Mouse (Mus musculus) heart, postnatal 25 days (tissue): Measurements from ENCODE around the gene 3100002H09Rik. TPM values are rescaled to one million over a fixed set of nuclear protein-coding genes. Genes with fewer than 3 reads are reported as not detected.

Experiments used
- DNase-seq: peaks from one replicate; pipeline ENCODE4 v3.0.0; 2022; ENCODE audit warnings: low spot score
- intact Hi-C: fragments of 180-260 bp; cut with DNase I; formaldehyde crosslinking; loops from one replicate; pipeline ENCODE4 v1.15.1; 2025
- total RNA-seq, 2 experiments: library from RNA; stranded (reverse); gene quantifications; 2 replicates each; pipeline ENCODE4 v1.2.3; 2021

Gene 3100002H09Rik
- not detected for total RNA-seq

- no peak for DNase-seq
- intact Hi-C loops: no loop called here
Observed at GRCm38 (mm10) chr4:124610703-124611102, at the start of gene 3100002H09Rik. Gene 3100002H09Rik (minus strand): TSS chr4:124610803.

GRCm38 (mm10) chr4:124659251-124660217, 48.9 kb upstream of the 3100002H09Rik start:
- intact Hi-C loops: loop anchor here (5.0 kb wide), 3 partner anchors 432 to 702 kb away; no protein-coding TSS in a partner anchor
- no peak for DNase-seq

GRCm38 (mm10) chr4:124658412-124658851, 47.8 kb upstream of the 3100002H09Rik start:
- no peak for DNase-seq
- intact Hi-C loops: loop anchor here (5.0 kb wide), 1 partner anchor 431 kb away; no protein-coding TSS in a partner anchor

- intact Hi-C loops: loop anchor here (5.0 kb wide), 1 partner anchor 430 kb away; no protein-coding TSS in a partner anchor
- no peak for DNase-seq
Observed at GRCm38 (mm10) chr4:124657781-124658180, 47.2 kb upstream of the 3100002H09Rik start.

- peak; percentile 70 for DNase-seq
- intact Hi-C loops: loop anchor here (5.0 kb wide), 1 partner anchor 430 kb away; no protein-coding TSS in a partner anchor
Observed at GRCm38 (mm10) chr4:124656854-124657650, 46.4 kb upstream of the 3100002H09Rik start.

- intact Hi-C loops: loop anchor here (5.0 kb wide), 1 partner anchor 429 kb away; no protein-coding TSS in a partner anchor
Observed at GRCm38 (mm10) chr4:124656518-124656853, 45.9 kb upstream of the 3100002H09Rik start, which contains the start of gene Pou3f1. Gene Pou3f1 (plus strand): TSS chr4:124656807.

GRCm38 (mm10) chr4:124652886-124653285, 42.3 kb upstream of the 3100002H09Rik start:
- intact Hi-C loops: no loop called here
- no peak for DNase-seq

More at GRCm38 (mm10) chr4:124656518-124656853, 45.9 kb upstream of the 3100002H09Rik start, which contains the start of gene Pou3f1:
- no peak for DNase-seq

- intact Hi-C loops: no loop called here
- DNase-seq: no peak
Observed at GRCm38 (mm10) chr4:124647909-124648308, 37.3 kb upstream of the 3100002H09Rik start.

GRCm38 (mm10) chr4:124646591-124646990, 36.0 kb upstream of the 3100002H09Rik start:
- intact Hi-C loops: no loop called here
- DNase-seq: no peak

GRCm38 (mm10) chr4:124644974-124645433, 34.4 kb upstream of the 3100002H09Rik start:
- intact Hi-C loops: no loop called here
- DNase-seq: no peak

- intact Hi-C loops: no loop called here
Observed at GRCm38 (mm10) chr4:124643859-124644258, 33.3 kb upstream of the 3100002H09Rik start.

GRCm38 (mm10) chr4:124639715-124640114, 29.1 kb upstream of the 3100002H09Rik start:
- intact Hi-C loops: no loop called here
- DNase-seq: no peak

More at GRCm38 (mm10) chr4:124643859-124644258, 33.3 kb upstream of the 3100002H09Rik start:
- no peak for DNase-seq

GRCm38 (mm10) chr4:124633281-124633680, 22.7 kb upstream of the 3100002H09Rik start:
- intact Hi-C loops: no loop called here
- DNase-seq: no peak

- intact Hi-C loops: no loop called here
- no peak for DNase-seq
Observed at GRCm38 (mm10) chr4:124632856-124633255, 22.3 kb upstream of the 3100002H09Rik start.

- intact Hi-C loops: no loop called here
Observed at GRCm38 (mm10) chr4:124631456-124631855, 20.9 kb upstream of the 3100002H09Rik start.

GRCm38 (mm10) chr4:124626836-124627235, 16.2 kb upstream of the 3100002H09Rik start:
- intact Hi-C loops: no loop called here
- DNase-seq: no peak

More at GRCm38 (mm10) chr4:124631456-124631855, 20.9 kb upstream of the 3100002H09Rik start:
- DNase-seq: no peak

GRCm38 (mm10) chr4:124624111-124624581, 13.5 kb upstream of the 3100002H09Rik start:
- DNase-seq: no peak
- intact Hi-C loops: no loop called here

- intact Hi-C loops: no loop called here
- DNase-seq: no peak
Observed at GRCm38 (mm10) chr4:124622566-124622965, 12.0 kb upstream of the 3100002H09Rik start.

- no peak for DNase-seq
- intact Hi-C loops: no loop called here
Observed at GRCm38 (mm10) chr4:124621406-124621805, 10.8 kb upstream of the 3100002H09Rik start.

GRCm38 (mm10) chr4:124618599-124618998, 8.0 kb upstream of the 3100002H09Rik start:
- intact Hi-C loops: no loop called here
- DNase-seq: no peak
